Mouse (Mus musculus): ENCODE measurements around the gene Dnajc2.
"Not testable (repeated sequence)": the region's sequence is repeated elsewhere in the genome, so short reads cannot be mapped to it uniquely, and the experiment has no call there.

Gene Dnajc2

GRCm38 (mm10) chr5:21743606-21744005 lies 41.4 kb downstream of the Dnajc2 start:
- DNase-seq (ENCODE audit: low read depth): no peak

- DNase-seq (ENCODE audit: low read depth): no peak
Measured at GRCm38 (mm10) chr5:21739881-21740280, 45.2 kb downstream of the Dnajc2 start.

- no peak for DNase-seq (ENCODE audit: low read depth)
Measured at GRCm38 (mm10) chr5:21739120-21739519, 45.9 kb downstream of the Dnajc2 start.

GRCm38 (mm10) chr5:21737620-21738019 lies 47.4 kb downstream of the Dnajc2 start:
- peak; percentile 32 for DNase-seq (ENCODE audit: low read depth)

GRCm38 (mm10) chr5:21736956-21737585 lies 48.0 kb downstream of the Dnajc2 start, which contains the start of gene Pmpcb:
Pmpcb (plus strand) TSS chr5:21737141.
- peak; percentile 88 for DNase-seq (ENCODE audit: low read depth)

- DNase-seq (ENCODE audit: low read depth): peak; percentile 20
Measured at GRCm38 (mm10) chr5:21736046-21736445, 49.0 kb downstream of the Dnajc2 start.

- DNase-seq (ENCODE audit: low read depth): peak; percentile 90
Measured at GRCm38 (mm10) chr5:21735584-21735983, 49.5 kb downstream of the Dnajc2 start.

GRCm38 (mm10) chr5:21735100-21735499 lies 50.0 kb downstream of the Dnajc2 start:
- DNase-seq (ENCODE audit: low read depth): no peak

- DNase-seq (ENCODE audit: low read depth): no peak
Measured at GRCm38 (mm10) chr5:21732930-21733329, 52.1 kb downstream of the Dnajc2 start.

- DNase-seq (ENCODE audit: low read depth): no peak
Measured at GRCm38 (mm10) chr5:21732177-21732911, 52.7 kb downstream of the Dnajc2 start.

- DNase-seq (ENCODE audit: low read depth): no peak
Measured at GRCm38 (mm10) chr5:21729107-21729506, 55.9 kb downstream of the Dnajc2 start.

- DNase-seq (ENCODE audit: low read depth): no peak
Measured at GRCm38 (mm10) chr5:21724872-21725271, 60.2 kb downstream of the Dnajc2 start.

- DNase-seq (ENCODE audit: low read depth): no peak
Measured at GRCm38 (mm10) chr5:21724427-21724826, 60.6 kb downstream of the Dnajc2 start.

GRCm38 (mm10) chr5:21719209-21719608 lies 65.8 kb downstream of the Dnajc2 start:
- no peak for DNase-seq (ENCODE audit: low read depth)

GRCm38 (mm10) chr5:21718546-21718945 lies 66.5 kb downstream of the Dnajc2 start:
- no peak for DNase-seq (ENCODE audit: low read depth)

- no peak for DNase-seq (ENCODE audit: low read depth)
Measured at GRCm38 (mm10) chr5:21717165-21717715, 67.8 kb downstream of the Dnajc2 start.

GRCm38 (mm10) chr5:21714447-21714846 lies 70.6 kb downstream of the Dnajc2 start:
- no peak for DNase-seq (ENCODE audit: low read depth)

- no peak for DNase-seq (ENCODE audit: low read depth)
Measured at GRCm38 (mm10) chr5:21712127-21712715, 72.8 kb downstream of the Dnajc2 start.

GRCm38 (mm10) chr5:21708011-21708410 lies 77.0 kb downstream of the Dnajc2 start:
- DNase-seq (ENCODE audit: low read depth): not testable (repeated sequence)
